Mouse (Mus musculus) hindbrain, postnatal 0 days (tissue): ENCODE measurements around the gene Gm49380. TPM values are rescaled to one million over a fixed set of nuclear protein-coding genes. Genes with fewer than 3 reads are reported as not detected.

ENCODE experiments used
- ATAC-seq: fragments of 200-750 bp; cut with Nextera tagmentation; 2 replicates; pipeline ENCODE4 v1.8.0; 2017; ENCODE audit warnings: mild to moderate bottlenecking, moderate TSS enrichment, moderate library complexity
- DNase-seq: peaks from one replicate; pipeline ENCODE4 v3.0.0-alpha.2; 2015; ENCODE audit warnings: low spot score
- H3K27ac ChIP-seq: fragments of 300-500 bp; sonication (generic); 2 replicates; pipeline ENCODE4 v1.5.1; 2014; ENCODE audit warnings: mild to moderate bottlenecking
- H3K27me3 ChIP-seq: fragments of 300-500 bp; sonication (generic); 2 replicates; pipeline ENCODE4 v1.6.1; 2014; ENCODE audit warnings: low read length, mixed read lengths; ENCODE audit not compliant: insufficient read depth
- H3K36me3 ChIP-seq: fragments of 300-500 bp; sonication (generic); 2 replicates; pipeline ENCODE4 v1.6.1; 2014; ENCODE audit warnings: low read length, mixed read lengths; ENCODE audit not compliant: insufficient read depth
- H3K4me1 ChIP-seq: fragments of 300-500 bp; sonication (generic); 2 replicates; pipeline ENCODE4 v1.6.1; 2014; ENCODE audit warnings: antibody characterized with exemption, low read length, mixed read lengths; ENCODE audit not compliant: insufficient read depth
- H3K4me2 ChIP-seq: fragments of 300-500 bp; sonication (generic); 2 replicates; pipeline ENCODE4 v1.6.1; 2014; ENCODE audit warnings: low read depth, mild to moderate bottlenecking, low read length, moderate library complexity, mixed read lengths
- H3K4me3 ChIP-seq: fragments of 300-500 bp; sonication (generic); 2 replicates; pipeline ENCODE4 v1.5.1; 2014; ENCODE audit warnings: low read length
- H3K9ac ChIP-seq: fragments of 300-500 bp; sonication (generic); replicated peaks from 2 replicates; pipeline ENCODE4 v1.6.1; 2014; ENCODE audit warnings: mild to moderate bottlenecking, low read length, moderate library complexity, mixed read lengths
- H3K9me3 ChIP-seq: fragments of 300-500 bp; sonication (generic); 2 replicates; pipeline ENCODE4 v1.6.1; 2016; ENCODE audit warnings: low read length, mixed read lengths
- CTCF ChIP-seq: IDR thresholded peaks from 2 replicates; pipeline ENCODE4 v1.5.1; 2016; ENCODE audit warnings: antibody characterized with exemption, control low read depth, low read depth
- WGBS: fragments of 180-500 bp; shearing (Covaris S2); extraction: QIAGEN DNeasy Blood & Tissue Kit; methylation state at CpG from one replicate; pipeline ENCODE4 v1.1.7; 2014; 5-methylcytosine and 5-hydroxymethylcytosine counted together
- polyA plus RNA-seq: library from polyadenylated mRNA; unstranded; fragments of >200 nt; fragmentation: Nextera tagmentation; extraction: Ambion mirVana; gene quantifications from 2 replicates; pipeline ENCODE4 v1.2.1, GENCODE M21; 2015
- total RNA-seq: library from RNA; depleted of rRNA; stranded (reverse); fragments of >200 nt; gene quantifications from 2 replicates; pipeline ENCODE4 v1.2.3, GENCODE M21; 2014; rRNA removed

The Gm49380 gene
- total and polyA plus RNA-seq, 2 experiments from 2014 or later, result not detected

DNA sequence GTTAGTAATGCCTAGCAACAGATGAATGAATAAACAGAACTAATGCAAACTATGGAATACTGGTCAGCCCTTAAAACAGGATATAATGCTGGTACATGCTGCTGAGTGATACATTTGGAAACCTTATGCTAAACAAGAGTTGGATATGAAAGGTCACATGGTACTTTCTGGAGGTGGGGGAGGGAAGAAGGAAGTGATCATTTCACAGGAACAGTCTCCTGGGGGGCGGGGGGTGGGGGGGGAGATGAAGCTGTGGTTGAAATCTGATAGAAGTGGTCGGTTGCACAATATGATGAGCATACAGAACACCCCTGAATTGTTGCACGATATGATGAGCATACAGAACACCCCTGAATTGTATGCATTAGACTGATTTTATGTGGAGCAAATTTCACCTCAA lies 89.2 kb downstream of the Gm49380 start:
- TF ChIP-seq CTCF, result no peak
- no peaks in the 10 kb centered on the region for H3K9me3 ChIP-seq
- 71% methylated on average over 3 of the region's 3 CpGs for WGBS
- H3K27ac ChIP-seq, result no peak overlapping the region
- no peak overlapping the region for H3K4me3 ChIP-seq
- no peak overlapping the region for H3K4me2 ChIP-seq
- no peaks in the 10 kb centered on the region for H3K36me3 ChIP-seq
- DNase-seq, result no peak
- H3K27me3 ChIP-seq, result no peaks in the 10 kb centered on the region
- ATAC-seq, result no peak
- H3K4me1 ChIP-seq, result no peaks in the 10 kb centered on the region
- H3K9ac ChIP-seq, result no peak overlapping the region

DNA sequence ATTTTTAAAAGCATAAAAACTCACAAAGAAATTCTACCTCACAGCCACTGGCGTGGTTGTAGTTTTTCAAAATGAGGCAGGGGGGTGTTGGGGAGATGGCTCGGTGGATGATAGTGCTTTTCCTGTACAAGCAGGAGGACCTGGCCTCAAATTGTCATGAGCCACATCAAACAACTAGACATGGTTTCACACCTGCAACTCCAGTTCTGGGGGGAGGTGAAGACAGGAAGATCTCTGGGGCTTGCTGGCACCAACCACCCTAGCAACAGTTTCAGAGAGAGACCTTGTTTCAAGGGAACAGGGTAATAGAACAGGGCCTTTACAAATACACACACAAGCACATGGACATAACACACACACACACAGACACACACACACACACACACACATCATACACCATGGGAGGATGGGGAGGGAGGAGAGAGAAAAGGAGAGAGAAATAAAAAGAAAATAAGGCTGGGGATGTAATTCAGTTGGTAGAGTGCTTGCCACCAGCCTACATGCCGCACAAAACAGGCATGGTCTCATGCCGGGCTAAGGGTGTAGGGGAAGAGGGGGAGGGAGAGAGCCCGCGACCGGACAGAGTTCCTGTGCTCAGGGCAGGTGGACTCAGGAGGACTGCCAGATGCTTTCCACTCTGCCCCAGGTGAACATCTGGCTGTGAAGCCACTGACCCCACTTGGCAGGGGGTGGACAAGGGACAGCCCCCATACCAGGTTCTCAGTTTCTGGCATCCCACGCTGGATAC lies 91.0 kb downstream of the Gm49380 start:
- no peaks in the 10 kb centered on the region for H3K4me1 ChIP-seq
- H3K27me3 ChIP-seq, result no peaks in the 10 kb centered on the region
- no peak overlapping the region for H3K4me3 ChIP-seq
- H3K9ac ChIP-seq, result no peak overlapping the region
- H3K4me2 ChIP-seq, result no peak overlapping the region
- H3K27ac ChIP-seq, result no peak overlapping the region
- no peak for DNase-seq
- no peak for ATAC-seq
- WGBS, result 63% methylated on average over 8 of the region's 8 CpGs
- H3K9me3 ChIP-seq, result no peaks in the 10 kb centered on the region
- H3K36me3 ChIP-seq, result no peaks in the 10 kb centered on the region
- TF ChIP-seq CTCF, result no peak

DNA sequence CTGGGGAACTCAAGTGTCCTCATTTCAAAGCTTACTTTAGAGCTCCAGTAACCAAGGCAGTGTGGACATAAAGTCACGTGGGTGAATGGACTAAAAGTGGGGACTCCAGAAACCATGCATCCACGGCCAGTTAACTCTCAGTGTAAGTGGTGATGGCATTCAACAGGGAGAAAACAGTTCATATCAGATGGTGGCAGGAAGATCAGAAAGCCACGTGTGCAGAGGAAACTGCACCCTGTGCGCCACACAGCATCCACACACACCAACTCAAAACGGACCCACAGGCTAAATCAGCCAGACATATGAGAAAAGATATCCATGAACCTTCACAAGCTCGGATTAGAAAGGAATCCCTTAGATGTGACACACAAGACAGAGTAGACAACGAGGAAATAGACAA lies 93.3 kb downstream of the Gm49380 start:
- Histone ChIP-seq H3K9me3 (no peaks in the 10 kb centered on the region), H3K9ac (no peak overlapping the region), H3K4me1 (no peaks in the 10 kb centered on the region), H3K27ac (no peak overlapping the region), H3K4me2 (no peak overlapping the region), H3K27me3 (no peaks in the 10 kb centered on the region), H3K4me3 (no peak overlapping the region), H3K36me3 (no peaks in the 10 kb centered on the region)
- no peak for TF ChIP-seq CTCF
- 86% methylated on average over 7 of the region's 7 CpGs for WGBS
- ATAC-seq (no peak), DNase-seq (no peak)

DNA sequence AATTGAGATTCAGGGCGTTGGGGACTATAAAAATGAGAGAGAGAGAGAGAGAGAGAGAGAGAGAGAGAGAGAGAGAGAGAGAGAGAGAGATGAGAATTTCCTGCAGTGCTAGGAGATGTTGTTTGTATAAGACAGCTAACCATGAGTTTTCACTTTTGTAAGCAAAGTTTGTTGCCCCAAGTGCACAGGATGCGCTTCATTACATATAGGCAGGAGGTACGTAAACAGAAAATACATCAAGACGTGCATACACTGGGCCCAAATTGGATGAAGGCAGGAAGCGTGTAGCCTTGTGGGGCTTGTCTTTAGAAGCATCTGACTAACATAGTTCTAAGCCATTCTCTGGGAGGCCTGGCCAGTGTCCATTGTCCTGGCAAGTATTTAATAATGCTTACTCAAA lies 95.5 kb downstream of the Gm49380 start:
- Histone ChIP-seq H3K4me1 (no peaks in the 10 kb centered on the region; the same call in 1 of the 2 replicates), H3K27ac (no peak overlapping the region), H3K36me3 (no peaks in the 10 kb centered on the region), H3K9ac (no peak overlapping the region), H3K4me2 (no peak overlapping the region), H3K4me3 (no peak overlapping the region), H3K9me3 (no peaks in the 10 kb centered on the region), H3K27me3 (no peaks in the 10 kb centered on the region)
- no peak for DNase-seq
- WGBS, result 85% methylated on average over 5 of the region's 5 CpGs
- no peak for ATAC-seq
- no peak for TF ChIP-seq CTCF

Other genes with a start within 250 kb of the Gm49380 start
- gene Thy1, start 70.1 kb downstream of the Gm49380 start, total RNA-seq, result 131 and 138 TPM in 2 replicates
- 49.6 and 51.1 TPM in 2 replicates for gene Thy1, start 70.1 kb downstream of the Gm49380 start, polyA plus RNA-seq
- gene Usp2, start 46.5 kb downstream of the Gm49380 start, total RNA-seq, result 11.0 and 14.2 TPM in 2 replicates
- gene Usp2, start 46.5 kb downstream of the Gm49380 start, polyA plus RNA-seq, result 19.6 and 20.5 TPM in 2 replicates
- 2.8 and 4.0 TPM in 2 replicates for gene Mfrp, start 11.8 kb downstream of the Gm49380 start, total RNA-seq
- 0.24 and 0.50 TPM in 2 replicates for gene Mfrp, start 11.8 kb downstream of the Gm49380 start, polyA plus RNA-seq
- 36.7 and 39.5 TPM in 2 replicates for gene C1qtnf5, start 6.3 kb downstream of the Gm49380 start, total RNA-seq
- 12.3 and 12.8 TPM in 2 replicates for gene C1qtnf5, start 6.3 kb downstream of the Gm49380 start, polyA plus RNA-seq
- gene Rnf26, start within 50 bp of the Gm49380 start, total RNA-seq, result 17.5 and 24.3 TPM in 2 replicates
- 38.0 and 41.1 TPM in 2 replicates for gene Rnf26, start within 50 bp of the Gm49380 start, polyA plus RNA-seq
- gene Mcam, start 21.0 kb upstream of the Gm49380 start, total RNA-seq, result 23.7 and 29.5 TPM in 2 replicates
- gene Mcam, start 21.0 kb upstream of the Gm49380 start, polyA plus RNA-seq, result 8.0 and 9.0 TPM in 2 replicates
- 24.2 and 30.5 TPM in 2 replicates for gene Cbl, start 120.5 kb upstream of the Gm49380 start, total RNA-seq
- gene Cbl, start 120.5 kb upstream of the Gm49380 start, polyA plus RNA-seq, result 13.2 and 14.3 TPM in 2 replicates
- 1.0 TPM in 1 of 2 replicates, not detected in the other for gene Ccdc153, start 127.2 kb upstream of the Gm49380 start, total RNA-seq
- 2.2 and 2.6 TPM in 2 replicates for gene Ccdc153, start 127.2 kb upstream of the Gm49380 start, polyA plus RNA-seq
- 0.31 TPM in 1 of 2 replicates, not detected in the other for gene Pdzd3, start 138.0 kb upstream of the Gm49380 start, total RNA-seq
- 0.13 and 0.34 TPM in 2 replicates for gene Pdzd3, start 138.0 kb upstream of the Gm49380 start, polyA plus RNA-seq
- gene Nlrx1, start 155.1 kb upstream of the Gm49380 start, total RNA-seq, result 5.7 and 12.7 TPM in 2 replicates
- gene Nlrx1, start 155.1 kb upstream of the Gm49380 start, polyA plus RNA-seq, result 5.1 and 6.9 TPM in 2 replicates
- gene Abcg4, start 175.1 kb upstream of the Gm49380 start, total RNA-seq, result 59.1 and 69.6 TPM in 2 replicates
- gene Abcg4, start 175.1 kb upstream of the Gm49380 start, polyA plus RNA-seq, result 21.0 and 24.1 TPM in 2 replicates
- gene Hinfp, start 192.2 kb upstream of the Gm49380 start, total RNA-seq, result 28.4 and 38.6 TPM in 2 replicates
- gene Hinfp, start 192.2 kb upstream of the Gm49380 start, polyA plus RNA-seq, result 14.8 and 15.2 TPM in 2 replicates
- 50.5 and 55.6 TPM in 2 replicates for gene C2cd2l, start 206.8 kb upstream of the Gm49380 start, total RNA-seq
- 19.6 and 22.8 TPM in 2 replicates for gene C2cd2l, start 206.8 kb upstream of the Gm49380 start, polyA plus RNA-seq
- gene Dpagt1, start 212.5 kb upstream of the Gm49380 start, total RNA-seq, result 16.4 and 24.6 TPM in 2 replicates
- gene Dpagt1, start 212.5 kb upstream of the Gm49380 start, polyA plus RNA-seq, result 30.9 and 34.9 TPM in 2 replicates
- gene H2afx, start 221.2 kb upstream of the Gm49380 start, total RNA-seq, result 272 and 314 TPM in 2 replicates
- gene H2afx, start 221.2 kb upstream of the Gm49380 start, polyA plus RNA-seq, result 123 and 136 TPM in 2 replicates
- gene Hmbs, start 230.7 kb upstream of the Gm49380 start, total RNA-seq, result 38.7 and 38.8 TPM in 2 replicates
- 64.3 and 67.3 TPM in 2 replicates for gene Hmbs, start 230.7 kb upstream of the Gm49380 start, polyA plus RNA-seq
- 41.6 and 53.2 TPM in 2 replicates for gene Vps11, start 248.2 kb upstream of the Gm49380 start, total RNA-seq
- 39.3 and 39.9 TPM in 2 replicates for gene Vps11, start 248.2 kb upstream of the Gm49380 start, polyA plus RNA-seq